Mouse (Mus musculus) limb, embryonic 11.5 days (tissue): Measurements from ENCODE around the gene Hnrnpll. TPM values are rescaled to one million over a fixed set of nuclear protein-coding genes. Genes with fewer than 3 reads are reported as not detected.
A peak's percentile ranks its signal among the peaks of the same experiment; 100 is the strongest.

ENCODE experiments used
- ATAC-seq: fragments of 200-750 bp; cut with Nextera tagmentation; 2 replicates; pipeline ENCODE4 v1.8.0; 2017; ENCODE audit warnings: low read depth; ENCODE audit not compliant: insufficient number of reproducible peaks, low FRiP score, low TSS enrichment
- DNase-seq: peaks from one replicate; pipeline ENCODE4 v3.0.0-alpha.2; 2015; ENCODE audit warnings: low spot score
- H3K27ac ChIP-seq: fragments of 300-500 bp; sonication (generic); replicated peaks from 2 replicates; pipeline ENCODE4 v1.5.1; 2014; ENCODE audit warnings: low read depth, mild to moderate bottlenecking, low read length
- H3K27me3 ChIP-seq: fragments of 300-500 bp; sonication (generic); 2 replicates; pipeline ENCODE4 v1.6.1; 2014; ENCODE audit warnings: mild to moderate bottlenecking, low read length, mixed read lengths; ENCODE audit not compliant: control insufficient read depth, insufficient read depth
- H3K36me3 ChIP-seq: fragments of 300-500 bp; sonication (generic); 2 replicates; pipeline ENCODE4 v1.6.1; 2014; ENCODE audit warnings: mild to moderate bottlenecking, low read length, moderate library complexity, mixed read lengths; ENCODE audit not compliant: control insufficient read depth, insufficient read depth
- H3K4me1 ChIP-seq: fragments of 300-500 bp; sonication (generic); 2 replicates; pipeline ENCODE4 v1.6.1; 2014; ENCODE audit warnings: low read length, mixed read lengths; ENCODE audit not compliant: control insufficient read depth, insufficient read depth
- H3K4me2 ChIP-seq: fragments of 300-500 bp; sonication (generic); 2 replicates; pipeline ENCODE4 v1.6.1; 2014; ENCODE audit warnings: low read depth, mild to moderate bottlenecking, moderate library complexity; ENCODE audit not compliant: severe bottlenecking
- H3K4me3 ChIP-seq: fragments of 300-500 bp; sonication (generic); 2 replicates; pipeline ENCODE4 v1.5.1; 2014; ENCODE audit warnings: low read depth, low read length
- H3K9ac ChIP-seq: fragments of 300-500 bp; sonication (generic); 2 replicates; pipeline ENCODE4 v1.6.1; 2014; ENCODE audit warnings: mild to moderate bottlenecking, low read length
- H3K9me3 ChIP-seq: fragments of 300-500 bp; sonication (generic); 2 replicates; pipeline ENCODE4 v1.6.1; 2016; ENCODE audit warnings: low read length; ENCODE audit not compliant: control insufficient read depth
- WGBS: fragments of 180-500 bp; shearing (Covaris S2); extraction: QIAGEN DNeasy Blood & Tissue Kit; methylation state at CpG from one replicate; pipeline ENCODE4 v1.1.7; 2014; 5-methylcytosine and 5-hydroxymethylcytosine counted together
- polyA plus RNA-seq: library from polyadenylated mRNA; unstranded; fragments of >200 nt; fragmentation: Nextera tagmentation; extraction: Ambion mirVana; gene quantifications from 2 replicates; pipeline ENCODE4 v1.2.1, GENCODE M21; 2014

Hnrnpll gene
- polyA plus RNA-seq, 1 experiment from 2014 or later: 118 TPM

DNA sequence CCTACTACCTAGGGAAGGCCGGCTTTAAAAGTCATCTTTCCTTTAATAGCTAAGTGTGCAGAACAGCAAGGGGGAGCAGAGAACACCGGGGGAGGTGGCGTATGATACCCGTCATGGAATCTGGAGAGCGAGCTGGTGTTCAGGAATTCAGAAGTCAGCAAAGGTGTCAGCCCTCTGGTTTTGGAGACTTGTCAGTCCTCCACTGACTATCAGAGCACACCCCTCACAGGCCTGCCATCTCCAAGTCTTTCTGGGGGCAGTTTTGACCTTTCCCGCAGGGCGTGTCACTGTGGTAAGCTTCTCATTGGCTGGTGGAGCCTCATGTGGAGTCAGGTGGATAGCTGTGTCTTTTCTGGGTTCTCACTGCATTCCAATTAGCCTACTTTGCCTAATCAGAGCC lies 72.0 kb downstream of the Hnrnpll start:
- no peak for ATAC-seq
- H3K27me3 ChIP-seq: no peaks in the 10 kb centered on the region
- DNase-seq: no peak
- no peak overlapping the region for H3K4me2 ChIP-seq
- no peak overlapping the region for H3K27ac ChIP-seq
- no peak overlapping the region for H3K9ac ChIP-seq
- no peaks in the 10 kb centered on the region for H3K36me3 ChIP-seq
- no peaks in the 10 kb centered on the region for H3K9me3 ChIP-seq
- no peaks in the 10 kb centered on the region for H3K4me1 ChIP-seq
- 87% methylated on average over 7 of the region's 7 CpGs for WGBS
- H3K4me3 ChIP-seq: no peak overlapping the region

DNA sequence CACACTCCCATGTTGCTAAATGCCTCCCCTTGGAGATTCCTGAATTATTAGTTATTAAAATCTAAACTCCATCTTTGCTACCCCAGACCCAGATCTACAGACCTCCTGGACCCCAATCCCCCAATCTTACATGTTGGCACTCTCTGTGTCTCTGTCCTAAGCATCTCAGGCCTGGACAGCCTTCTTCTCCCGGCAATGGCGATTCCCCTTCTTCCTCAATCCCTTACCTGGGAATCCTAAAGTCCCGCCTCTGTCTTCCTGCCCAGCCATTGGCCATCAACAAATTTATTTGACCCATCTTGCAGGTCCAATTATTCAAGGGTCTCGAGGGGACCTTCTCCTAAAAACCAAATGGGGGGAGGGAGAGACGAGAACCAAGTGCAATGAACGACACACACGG lies 77.7 kb downstream of the Hnrnpll start:
- WGBS: 95% methylated on average over 7 of the region's 7 CpGs
- DNase-seq: no peak
- ATAC-seq: no peak

DNA sequence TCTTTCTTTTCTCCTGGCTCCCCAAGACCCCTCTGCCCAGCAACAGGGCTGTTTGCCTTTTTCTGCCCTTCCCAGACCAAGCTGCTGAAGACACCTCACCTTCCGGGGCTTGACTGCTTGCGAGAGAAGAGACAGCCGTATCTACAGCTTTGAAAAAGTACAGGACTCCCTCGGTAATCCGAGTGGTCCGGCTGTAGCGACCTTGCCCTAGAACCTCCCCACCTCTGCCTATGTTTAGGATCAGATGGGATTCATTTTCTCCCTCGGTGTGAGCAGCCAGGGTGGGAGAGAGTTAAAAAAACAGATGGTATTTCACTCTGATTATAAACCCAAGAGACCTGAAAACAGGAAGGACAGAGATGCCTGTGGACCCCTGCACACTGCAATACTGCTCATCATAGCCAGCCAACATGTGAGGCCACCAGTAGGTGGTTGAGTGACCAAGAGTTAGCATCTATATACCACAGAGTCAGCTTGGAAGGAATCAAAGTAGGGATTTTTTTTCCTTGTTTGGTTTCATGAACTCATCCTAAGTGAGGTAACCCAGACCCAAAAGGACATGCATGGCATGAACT lies 79.1 kb downstream of the Hnrnpll start:
- Histone ChIP-seq H3K4me3 (no peak overlapping the region), H3K36me3 (no peaks in the 10 kb centered on the region), H3K9ac (no peak overlapping the region), H3K27ac (no peak overlapping the region; the same call in none of the 2 replicates), H3K27me3 (no peaks in the 10 kb centered on the region), H3K9me3 (no peaks in the 10 kb centered on the region), H3K4me2 (peak overlapping the region; percentile 17; the same call in 1 of the 2 replicates), H3K4me1 (peaks cover 23% of the 10 kb centered on the region)
- ATAC-seq: no peak
- DNase-seq: no peak
- WGBS: 13% methylated on average over 8 of the region's 8 CpGs

More for the DNA sequence above, 77.7 kb downstream of the Hnrnpll start:
- H3K36me3 ChIP-seq: no peaks in the 10 kb centered on the region
- no peak overlapping the region for H3K9ac ChIP-seq
- H3K4me1 ChIP-seq: peaks cover 23% of the 10 kb centered on the region
- H3K27me3 ChIP-seq: no peaks in the 10 kb centered on the region
- H3K4me2 ChIP-seq: no peak overlapping the region
- no peak overlapping the region for H3K4me3 ChIP-seq
- H3K9me3 ChIP-seq: no peaks in the 10 kb centered on the region
- no peak overlapping the region for H3K27ac ChIP-seq

DNA sequence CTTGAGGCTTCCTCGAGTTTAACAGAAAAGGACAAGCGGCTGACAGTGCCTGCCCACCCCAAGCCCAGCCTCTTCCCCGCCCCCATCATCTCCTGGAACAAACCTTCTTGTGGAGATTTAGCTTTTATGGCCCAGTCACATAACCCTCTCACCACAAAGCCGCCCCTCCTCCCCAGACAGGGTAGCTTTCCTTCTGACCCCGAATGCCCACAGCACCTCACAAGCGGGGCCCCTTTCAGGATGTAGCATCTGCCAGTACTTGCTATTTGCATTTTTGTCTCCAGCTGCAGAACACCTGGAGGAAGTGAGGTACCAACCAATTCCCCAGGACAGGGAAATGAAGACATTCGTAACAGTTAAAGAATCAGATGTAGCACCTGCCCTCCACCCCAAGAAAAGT lies 79.6 kb downstream of the Hnrnpll start:
- no peaks in the 10 kb centered on the region for H3K9me3 ChIP-seq
- WGBS: 5% methylated on average over 7 of the region's 7 CpGs
- ATAC-seq (peak; percentile 63; the same call in 1 of the 2 replicates), DNase-seq (peak; percentile 62)
- H3K27me3 ChIP-seq: no peaks in the 10 kb centered on the region
- peak overlapping the region; percentile 51 for H3K27ac ChIP-seq
- H3K4me1 ChIP-seq: peaks cover 23% of the 10 kb centered on the region
- H3K4me2 ChIP-seq: peak overlapping the region; percentile 17
- H3K9ac ChIP-seq: 0 out of 2 replicates have a peak overlapping the region, but pooled peaks have one; percentile 34
- H3K36me3 ChIP-seq: no peaks in the 10 kb centered on the region
- no peak overlapping the region for H3K4me3 ChIP-seq

DNA sequence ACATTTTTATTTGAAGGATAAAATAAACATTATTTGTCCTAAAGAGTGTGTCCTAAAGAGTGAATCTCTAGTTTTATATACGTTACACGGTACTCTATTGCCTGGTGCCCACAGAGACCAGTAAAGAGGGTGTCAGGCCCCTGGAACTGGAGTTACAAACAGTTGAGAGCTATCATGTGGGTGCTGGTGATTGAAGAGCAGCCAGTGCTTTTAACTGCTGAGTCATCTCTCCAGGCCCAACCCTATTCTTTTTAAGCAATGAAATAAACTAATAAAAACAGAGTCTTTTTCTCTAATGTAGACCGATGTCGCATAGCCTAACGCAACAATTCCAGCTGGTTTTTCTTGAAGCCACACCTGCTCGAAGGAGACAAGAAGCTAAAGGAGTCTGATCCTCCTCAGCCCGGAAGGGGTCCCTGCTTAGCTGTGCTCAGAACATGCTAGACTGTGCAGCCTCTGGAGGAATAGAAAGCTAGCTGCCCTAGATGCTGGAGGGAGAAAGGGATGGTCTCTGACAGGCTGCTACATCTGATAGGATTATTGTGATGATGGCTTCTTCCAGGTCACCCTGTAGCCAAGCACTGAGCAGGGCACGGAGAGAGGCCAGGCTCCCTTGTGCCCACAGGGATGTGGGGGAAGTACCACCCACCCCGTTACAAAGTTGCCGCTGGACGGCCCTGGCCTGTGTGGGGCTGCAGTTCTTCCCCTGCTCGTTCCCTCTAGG lies 80.2 kb downstream of the Hnrnpll start:
- H3K9me3 ChIP-seq: no peaks in the 10 kb centered on the region
- H3K4me3 ChIP-seq: no peak overlapping the region
- H3K27ac ChIP-seq: peak overlapping the region; percentile 51
- H3K9ac ChIP-seq: 0 out of 2 replicates have a peak overlapping the region, but pooled peaks have one; percentile 9
- H3K4me1 ChIP-seq: peaks cover 23% of the 10 kb centered on the region
- ATAC-seq (no peak), DNase-seq (no peak)
- no peaks in the 10 kb centered on the region for H3K36me3 ChIP-seq
- 43% methylated on average over 12 of the region's 12 CpGs for WGBS
- H3K27me3 ChIP-seq: no peaks in the 10 kb centered on the region
- peak overlapping the region; percentile 17 for H3K4me2 ChIP-seq

DNA sequence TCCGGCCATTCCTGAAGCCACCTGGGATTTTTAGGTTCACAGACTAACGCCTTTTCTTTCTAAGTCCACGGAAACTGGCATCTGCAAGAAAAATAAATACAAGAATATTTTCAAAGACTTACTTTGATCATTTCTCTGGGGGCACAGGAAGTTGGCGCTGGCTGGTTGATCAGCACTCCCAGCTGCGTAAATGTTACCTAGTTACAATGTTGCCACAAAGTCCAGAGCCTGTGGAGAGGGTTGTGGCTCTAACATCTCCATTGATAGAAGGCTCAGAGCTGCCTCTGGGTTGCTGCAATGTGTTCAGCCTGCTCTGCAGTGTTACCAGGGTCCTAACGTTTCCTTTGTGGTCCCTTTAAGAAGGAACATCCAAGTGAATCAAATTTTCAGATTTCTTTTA lies 80.8 kb downstream of the Hnrnpll start:
- Histone ChIP-seq H3K9me3 (no peaks in the 10 kb centered on the region), H3K4me1 (peaks cover 26% of the 10 kb centered on the region), H3K9ac (no peak overlapping the region), H3K36me3 (no peaks in the 10 kb centered on the region), H3K4me2 (no peak overlapping the region), H3K27ac (no peak overlapping the region), H3K27me3 (no peaks in the 10 kb centered on the region), H3K4me3 (no peak overlapping the region)
- ATAC-seq (no peak), DNase-seq (no peak)
- WGBS: 74% methylated on average over 6 of the region's 6 CpGs

DNA sequence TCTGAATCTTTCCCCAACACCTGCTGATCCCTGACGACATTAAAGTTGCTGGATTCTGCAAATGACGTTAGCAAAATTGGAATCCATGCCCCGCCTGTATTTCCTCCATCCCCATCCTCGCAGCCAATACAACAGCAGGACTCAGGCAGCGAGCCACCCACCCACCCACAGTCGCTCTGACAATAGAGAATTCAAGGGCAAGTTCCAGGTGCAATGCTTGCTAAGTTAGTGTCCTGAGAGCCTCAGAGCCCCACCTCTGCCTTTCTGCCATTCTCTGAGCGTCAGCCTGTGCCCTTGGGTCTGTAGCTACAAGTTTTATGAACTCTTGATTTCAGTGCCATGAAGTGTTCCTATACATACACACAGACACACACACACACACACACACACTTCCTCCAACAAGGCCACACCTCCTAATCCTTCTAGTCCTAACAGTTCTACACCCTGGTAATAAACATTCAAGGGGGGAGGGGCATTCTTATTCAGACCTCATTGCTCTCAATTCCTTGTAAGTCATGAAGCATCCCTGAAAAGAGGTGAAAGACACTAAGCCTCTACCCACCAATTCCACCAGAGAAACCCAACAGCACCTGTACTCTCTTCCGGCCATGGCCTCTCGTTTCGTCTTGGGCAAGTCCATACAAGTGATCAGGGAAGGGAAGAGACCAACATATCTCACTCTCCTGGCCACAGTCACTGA lies 81.6 kb downstream of the Hnrnpll start:
- no peak overlapping the region for H3K9ac ChIP-seq
- no peak overlapping the region for H3K4me2 ChIP-seq
- H3K27me3 ChIP-seq: no peaks in the 10 kb centered on the region
- ATAC-seq (no peak), DNase-seq (no peak)
- no peaks in the 10 kb centered on the region for H3K36me3 ChIP-seq
- no peak overlapping the region for H3K4me3 ChIP-seq
- peaks cover 32% of the 10 kb centered on the region for H3K4me1 ChIP-seq
- H3K9me3 ChIP-seq: no peaks in the 10 kb centered on the region
- WGBS: 78% methylated on average over 10 of the region's 10 CpGs
- no peak overlapping the region for H3K27ac ChIP-seq
